Mouse (Mus musculus) midbrain, embryonic 16.5 days (tissue): Measurements from ENCODE around the gene Hmx1. TPM values are rescaled to one million over a fixed set of nuclear protein-coding genes. Genes with fewer than 3 reads are reported as not detected.
A peak's percentile ranks its signal among the peaks of the same experiment; 100 is the strongest.

Experiments used
- ATAC-seq: fragments of 200-750 bp; cut with Nextera tagmentation; 2 replicates; pipeline ENCODE4 v1.8.0; 2017; ENCODE audit warnings: moderate TSS enrichment
- H3K27ac ChIP-seq: fragments of 300-500 bp; sonication (generic); 2 replicates; pipeline ENCODE4 v1.5.1; 2014; ENCODE audit warnings: mild to moderate bottlenecking, low read length, mixed read lengths
- H3K27me3 ChIP-seq: fragments of 300-500 bp; sonication (generic); 2 replicates; pipeline ENCODE4 v1.6.1; 2014; ENCODE audit warnings: low read depth, low read length, mixed read lengths; ENCODE audit not compliant: control insufficient read depth, insufficient read depth
- H3K36me3 ChIP-seq: fragments of 300-500 bp; sonication (generic); 2 replicates; pipeline ENCODE4 v1.6.1; 2014; ENCODE audit warnings: mild to moderate bottlenecking, low read length, moderate library complexity, mixed read lengths; ENCODE audit not compliant: control insufficient read depth, insufficient read depth
- H3K4me1 ChIP-seq: fragments of 300-500 bp; sonication (generic); 2 replicates; pipeline ENCODE4 v1.6.1; 2014; ENCODE audit warnings: mild to moderate bottlenecking, low read length, mixed read lengths; ENCODE audit not compliant: control insufficient read depth, insufficient read depth
- H3K4me2 ChIP-seq: fragments of 300-500 bp; sonication (generic); 2 replicates; pipeline ENCODE4 v1.6.1; 2014; ENCODE audit warnings: mild to moderate bottlenecking, low read length, mixed read lengths
- H3K4me3 ChIP-seq: fragments of 300-500 bp; sonication (generic); 2 replicates; pipeline ENCODE4 v1.5.1; 2014; ENCODE audit warnings: low read depth, mild to moderate bottlenecking, low read length, moderate library complexity, mixed read lengths
- H3K9ac ChIP-seq: fragments of 300-500 bp; sonication (generic); 2 replicates; pipeline ENCODE4 v1.6.1; 2014; ENCODE audit warnings: low read depth, low read length, mixed read lengths
- H3K9me3 ChIP-seq: fragments of 300-500 bp; sonication (generic); replicated peaks from 2 replicates; pipeline ENCODE4 v1.6.1; 2014; ENCODE audit warnings: mild to moderate bottlenecking, low read length, mixed read lengths; ENCODE audit not compliant: control insufficient read depth, poor library complexity, severe bottlenecking
- WGBS: fragments of 180-500 bp; shearing (Covaris S2); extraction: QIAGEN DNeasy Blood & Tissue Kit; methylation state at CpG from one replicate; pipeline ENCODE4 v1.1.7; 2014; 5-methylcytosine and 5-hydroxymethylcytosine counted together
- polyA plus RNA-seq: library from polyadenylated mRNA; unstranded; fragments of >200 nt; fragmentation: Nextera tagmentation; extraction: Ambion mirVana; gene quantifications from 2 replicates; pipeline ENCODE4 v1.2.1, GENCODE M21; 2015

The Hmx1 gene
- polyA plus RNA-seq, 1 experiment from 2014 or later: not detected

DNA sequence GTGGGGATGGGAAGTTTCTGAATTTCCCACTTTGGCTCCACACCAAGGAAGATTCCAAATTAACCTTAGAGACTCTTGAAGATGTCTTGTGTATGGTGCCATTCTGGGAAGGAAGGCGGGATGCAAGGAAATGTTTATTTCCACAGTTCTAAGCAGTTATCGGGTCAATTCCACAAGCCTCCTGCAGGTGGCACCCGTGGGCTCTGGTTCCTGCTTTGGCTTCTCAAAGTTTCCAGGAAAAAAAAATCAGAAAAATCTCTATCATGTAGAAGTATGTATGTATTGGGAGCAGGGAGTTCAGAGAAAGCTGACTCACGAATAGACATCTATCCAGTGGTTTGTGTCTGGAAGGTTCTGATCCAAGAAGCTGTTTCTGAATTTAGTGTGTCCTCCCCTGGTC is 9.1 kb upstream of the Hmx1 start:
- ATAC-seq: no peak
- H3K36me3 ChIP-seq: no peaks in the 10 kb centered on the region
- no peak overlapping the region for H3K27ac ChIP-seq
- peaks cover 78% of the 10 kb centered on the region for H3K27me3 ChIP-seq
- no peak overlapping the region for H3K4me3 ChIP-seq
- no peaks in the 10 kb centered on the region for H3K4me1 ChIP-seq
- WGBS: 0% methylated on average over 4 of the region's 4 CpGs
- H3K9ac ChIP-seq: no peak overlapping the region
- no peak overlapping the region for H3K4me2 ChIP-seq
- no peaks in the 10 kb centered on the region for H3K9me3 ChIP-seq

- no peak for ATAC-seq
- Histone ChIP-seq H3K27ac (no peak overlapping the region), H3K36me3 (no peaks in the 10 kb centered on the region), H3K4me1 (peaks cover 18% of the 10 kb centered on the region), H3K27me3 (peaks cover 98% of the 10 kb centered on the region), H3K4me2 (peak overlapping the region; percentile 57), H3K4me3 (peak overlapping the region; percentile 36), H3K9me3 (no peaks in the 10 kb centered on the region), H3K9ac (no peak overlapping the region)
- 1% methylated on average over 38 of the region's 38 CpGs for WGBS
Measured at GRCm38 (mm10) chr5:35387834-35388490, 946 bp upstream of the Hmx1 start.

GRCm38 (mm10) chr5:35389441-35389840 is 533 bp downstream of the Hmx1 start:
- peaks cover 18% of the 10 kb centered on the region for H3K4me1 ChIP-seq
- no peak overlapping the region for H3K9ac ChIP-seq
- H3K4me3 ChIP-seq: no peak overlapping the region
- H3K27me3 ChIP-seq: peaks cover 98% of the 10 kb centered on the region
- under 1% methylated on average over 11 of the region's 11 CpGs for WGBS
- ATAC-seq: no peak
- no peaks in the 10 kb centered on the region for H3K36me3 ChIP-seq
- H3K9me3 ChIP-seq: no peaks in the 10 kb centered on the region
- H3K4me2 ChIP-seq: no peak overlapping the region
- H3K27ac ChIP-seq: no peak overlapping the region

- Histone ChIP-seq H3K4me3 (no peak overlapping the region), H3K4me1 (peaks cover 18% of the 10 kb centered on the region), H3K27ac (no peak overlapping the region), H3K9ac (no peak overlapping the region), H3K4me2 (no peak overlapping the region), H3K36me3 (no peaks in the 10 kb centered on the region), H3K9me3 (no peaks in the 10 kb centered on the region), H3K27me3 (peaks cover 98% of the 10 kb centered on the region)
- WGBS: 3% methylated on average over 3 of the region's 3 CpGs
- ATAC-seq: no peak
Measured at GRCm38 (mm10) chr5:35389915-35390314, 1.0 kb downstream of the Hmx1 start.

DNA sequence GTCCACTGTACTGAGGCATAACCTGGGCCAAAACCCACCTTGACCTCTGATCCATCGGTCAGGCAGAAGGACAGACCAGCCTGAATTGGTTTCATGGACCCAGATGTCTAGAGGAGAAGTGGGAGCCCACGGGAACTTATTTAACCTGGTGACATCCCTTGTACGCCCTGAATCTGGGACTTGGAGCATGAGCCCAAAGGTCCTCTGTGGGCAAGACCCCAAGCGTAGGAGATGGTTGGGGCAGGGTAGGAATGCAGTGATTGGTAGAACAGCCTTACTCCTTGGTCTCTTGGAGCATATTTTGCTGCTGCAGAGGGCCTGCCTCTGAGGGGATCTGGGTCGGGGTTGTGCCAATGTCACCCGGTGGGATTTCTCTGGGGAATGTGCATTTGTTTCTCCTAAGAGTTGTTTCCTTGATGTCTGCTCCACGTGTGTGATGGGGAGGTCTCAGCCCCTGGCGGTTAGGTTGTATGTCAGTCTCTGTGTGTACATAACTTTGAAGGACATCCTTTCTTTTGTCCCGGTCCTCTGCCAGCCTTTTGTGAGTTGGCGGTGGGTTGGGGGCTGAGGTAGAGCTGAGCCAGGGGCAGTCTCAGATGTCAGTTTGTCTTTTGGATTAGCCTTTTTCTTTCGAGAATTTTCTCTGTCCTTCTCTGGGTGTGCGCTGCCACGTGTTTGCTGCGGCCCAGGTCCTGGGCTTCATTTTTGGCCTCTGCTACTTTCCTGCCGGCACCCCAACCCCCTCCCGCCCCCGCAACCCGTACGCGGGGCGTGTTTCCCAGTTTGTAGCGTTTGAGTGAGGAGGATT is 2.1 kb downstream of the Hmx1 start:
- Histone ChIP-seq H3K27ac (no peak overlapping the region), H3K36me3 (no peaks in the 10 kb centered on the region), H3K4me2 (no peak overlapping the region; the same call in 1 of the 2 replicates), H3K4me1 (peaks cover 18% of the 10 kb centered on the region), H3K27me3 (peaks cover 98% of the 10 kb centered on the region), H3K9me3 (no peaks in the 10 kb centered on the region), H3K9ac (no peak overlapping the region), H3K4me3 (peak overlapping the region; percentile 25; the same call in 1 of the 2 replicates)
- 3% methylated on average over 22 of the region's 22 CpGs for WGBS
- ATAC-seq: no peak

DNA sequence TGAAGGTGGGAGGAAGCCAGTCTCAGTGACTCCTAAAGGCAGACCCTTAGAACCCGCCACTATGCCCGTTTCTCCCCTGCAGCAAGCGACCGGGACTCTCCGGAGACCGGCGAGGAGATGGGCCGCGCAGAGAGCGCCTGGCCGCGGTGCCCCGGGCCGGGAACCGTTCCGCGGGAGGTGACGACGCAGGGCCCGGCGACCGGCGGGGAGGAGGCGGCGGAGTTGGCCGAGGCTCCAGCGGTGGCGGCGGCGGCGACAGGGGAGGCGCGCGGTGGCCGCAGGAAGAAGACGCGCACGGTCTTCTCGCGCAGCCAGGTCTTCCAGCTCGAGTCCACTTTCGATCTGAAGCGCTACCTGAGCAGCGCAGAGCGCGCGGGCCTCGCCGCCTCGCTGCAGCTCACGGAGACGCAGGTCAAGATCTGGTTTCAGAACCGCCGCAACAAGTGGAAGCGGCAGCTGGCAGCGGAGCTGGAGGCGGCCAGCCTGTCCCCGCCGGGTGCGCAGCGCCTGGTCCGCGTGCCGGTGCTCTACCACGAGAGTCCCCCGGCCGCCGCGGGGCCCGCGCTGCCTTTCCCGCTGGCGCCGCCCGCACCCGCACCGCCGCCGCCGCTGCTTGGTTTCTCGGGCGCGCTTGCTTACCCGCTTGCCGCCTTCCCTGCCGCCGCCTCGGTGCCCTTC is 2.9 kb downstream of the Hmx1 start:
- H3K4me1 ChIP-seq: peaks cover 18% of the 10 kb centered on the region
- WGBS: under 1% methylated on average over 81 of the region's 88 CpGs
- H3K9ac ChIP-seq: peak overlapping the region; percentile 10; the same call in 1 of the 2 replicates
- peak overlapping the region; percentile 44 for H3K4me2 ChIP-seq
- no peak for ATAC-seq
- H3K4me3 ChIP-seq: peak overlapping the region; percentile 25
- H3K36me3 ChIP-seq: no peaks in the 10 kb centered on the region
- H3K9me3 ChIP-seq: no peaks in the 10 kb centered on the region
- H3K27ac ChIP-seq: no peak overlapping the region
- H3K27me3 ChIP-seq: peaks cover 92% of the 10 kb centered on the region

GRCm38 (mm10) chr5:35392334-35392695 is 3.4 kb downstream of the Hmx1 start:
- peaks cover 92% of the 10 kb centered on the region for H3K27me3 ChIP-seq
- H3K9me3 ChIP-seq: no peaks in the 10 kb centered on the region
- no peak overlapping the region for H3K27ac ChIP-seq
- H3K36me3 ChIP-seq: no peaks in the 10 kb centered on the region
- peak overlapping the region; percentile 25 for H3K4me3 ChIP-seq
- ATAC-seq: no peak
- peak overlapping the region; percentile 44; the same call in 1 of the 2 replicates for H3K4me2 ChIP-seq
- peaks cover 19% of the 10 kb centered on the region for H3K4me1 ChIP-seq
- no peak overlapping the region for H3K9ac ChIP-seq
- 1% methylated on average over 36 of the region's 37 CpGs for WGBS

- peaks cover 68% of the 10 kb centered on the region for H3K27me3 ChIP-seq
- no peaks in the 10 kb centered on the region for H3K36me3 ChIP-seq
- ATAC-seq: no peak
- no peak overlapping the region for H3K4me2 ChIP-seq
- 3% methylated on average over 9 of the region's 9 CpGs for WGBS
- no peak overlapping the region for H3K9ac ChIP-seq
- no peak overlapping the region for H3K27ac ChIP-seq
- peaks cover 17% of the 10 kb centered on the region for H3K4me1 ChIP-seq
- no peak overlapping the region for H3K4me3 ChIP-seq
- no peaks in the 10 kb centered on the region for H3K9me3 ChIP-seq
Measured at GRCm38 (mm10) chr5:35395566-35396440, 6.9 kb downstream of the Hmx1 start.
